Mouse (Mus musculus) activated CD4-positive, CD25-positive, alpha-beta regulatory T cell, adult 9 weeks (primary cell): ENCODE results near the gene Gm6899. TPM values are rescaled to one million over a fixed set of nuclear protein-coding genes. Genes with fewer than 3 reads are reported as not detected.

ENCODE experiments used
- polyA plus RNA-seq: library from polyadenylated mRNA; unstranded; fragments of 100-300 nt; shearing (Covaris generic); gene quantifications from one replicate; pipeline ENCODE4 v1.2.1, GENCODE M21; 2017

Gm6899 gene
- polyA plus RNA-seq, result not detected

GRCm38 (mm10) chr11:26593061-26594059 is at the start of gene Gm6899, which contains the start of gene Vrk2:
Gm6899 (plus strand) TSS chr11:26593241.
Vrk2 (minus strand) TSS chr11:26593999.

Other genes starting within 250 kb of the Gm6899 start
- gene Fancl, start 207.1 kb upstream of the Gm6899 start, polyA plus RNA-seq, result 21.3 TPM
- gene Vrk2, start 758 bp downstream of the Gm6899 start, polyA plus RNA-seq, result 51.3 TPM